Mouse (Mus musculus): Measurements from ENCODE around the gene Dnajc22. TPM values are rescaled to one million over a fixed set of nuclear protein-coding genes. Genes with fewer than 3 reads are reported as not detected.

Gene Dnajc22
- polyA plus RNA-seq, 1 experiment: 0.78 TPM

DNA sequence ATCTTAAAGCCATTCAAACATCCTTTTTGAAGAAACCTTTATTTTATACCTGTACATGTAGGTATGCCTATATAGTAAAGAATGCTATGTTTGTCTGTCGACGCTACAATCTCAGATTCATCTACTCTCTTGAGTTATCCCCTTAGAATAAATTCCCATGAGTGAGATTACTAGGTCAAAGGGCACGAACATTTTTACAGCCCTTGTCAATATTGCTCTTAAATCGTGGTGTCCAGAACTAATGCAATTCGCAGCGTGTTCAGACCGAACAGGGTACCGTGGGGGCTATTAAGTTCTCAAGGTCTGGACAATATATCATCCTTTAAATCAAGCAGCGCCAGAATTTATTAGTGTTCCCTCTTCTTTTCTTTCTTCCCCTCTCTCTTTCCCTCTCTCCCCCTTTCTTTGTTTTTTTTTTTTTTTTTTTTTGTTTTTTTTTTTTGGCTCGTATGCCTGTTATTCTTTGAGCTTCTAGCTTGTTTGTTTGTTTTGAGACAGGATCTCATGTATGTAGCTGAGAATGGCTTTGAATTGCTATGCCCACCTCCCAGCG is 19.9 kb downstream of the Dnajc22 start:
- TF ChIP-seq TCF12 (IDR thresholded peaks at IDR 0.05; ENCODE audit: insufficient read depth, poor library complexity, severe bottlenecking): no peak
- TF ChIP-seq POLR2AphosphoS2 (IDR thresholded peaks at IDR 0.05; ENCODE audit: insufficient read length, low read depth): no peak
- H3ac ChIP-seq (ENCODE audit: control insufficient read depth, insufficient read length): no peak overlapping the region
- H3K4me2 ChIP-seq (ENCODE audit: low read depth): peak overlapping the region; percentile 60
- H3K79me2 ChIP-seq (ENCODE audit: control insufficient read depth, insufficient read depth): no peaks in the 10 kb centered on the region
- no peaks in the 10 kb centered on the region for H3K36me3 ChIP-seq (ENCODE audit: control insufficient read depth, insufficient read depth)
- no peak overlapping the region for H3K4me3 ChIP-seq
- H3K27me3 ChIP-seq (ENCODE audit: control insufficient read depth, insufficient read depth, insufficient read length): no peaks in the 10 kb centered on the region

DNA sequence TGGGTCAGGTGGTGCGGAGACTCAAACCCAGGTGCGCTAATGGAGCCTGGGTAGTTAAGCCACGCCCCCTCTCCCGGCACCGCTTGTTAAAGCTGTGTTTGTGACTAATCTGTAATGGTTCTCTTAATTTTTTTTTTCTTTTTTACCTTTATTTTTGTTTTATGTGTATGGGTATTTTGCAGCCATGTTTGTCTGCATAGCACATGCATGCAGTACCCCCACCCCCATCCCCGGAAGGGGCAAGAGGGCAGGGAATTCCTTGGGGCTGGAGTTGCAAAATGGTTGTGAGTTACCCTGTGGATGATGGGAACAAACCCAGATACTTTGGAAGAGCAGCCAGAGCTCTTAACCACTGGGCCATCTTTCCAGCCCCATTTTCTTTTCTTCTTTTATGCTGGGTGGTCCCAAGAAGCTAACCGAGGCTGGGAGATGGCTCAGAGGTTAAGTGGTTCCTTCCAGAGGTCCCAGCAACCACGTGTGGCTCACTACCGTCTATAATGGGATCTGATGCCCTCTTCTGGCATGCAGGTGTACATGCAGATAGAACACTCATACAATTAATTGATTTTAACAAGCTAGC is 20.5 kb downstream of the Dnajc22 start:
- H3K79me2 ChIP-seq (ENCODE audit: control insufficient read depth, insufficient read depth): no peaks in the 10 kb centered on the region
- H3K4me3 ChIP-seq: no peak overlapping the region
- no peaks in the 10 kb centered on the region for H3K36me3 ChIP-seq (ENCODE audit: control insufficient read depth, insufficient read depth)
- no peak overlapping the region for H3ac ChIP-seq (ENCODE audit: control insufficient read depth, insufficient read length)
- TF ChIP-seq CEBPB (IDR thresholded peaks at IDR 0.05; ENCODE audit: insufficient read depth, poor library complexity, severe bottlenecking): no peak
- peak; percentile 65 for TF ChIP-seq USF1 (IDR thresholded peaks at IDR 0.05; ENCODE audit: low read depth)
- no peak for TF ChIP-seq TCF12 (IDR thresholded peaks at IDR 0.05; ENCODE audit: insufficient read depth, poor library complexity, severe bottlenecking)
- H3K4me2 ChIP-seq (ENCODE audit: low read depth): peak overlapping the region; percentile 60
- no peaks in the 10 kb centered on the region for H3K27me3 ChIP-seq (ENCODE audit: control insufficient read depth, insufficient read depth, insufficient read length)

GRCm38 (mm10) chr15:99114312-99115064 is 21.5 kb downstream of the Dnajc22 start:
- Histone ChIP-seq H3ac (ENCODE audit: control insufficient read depth, insufficient read length) (no peak overlapping the region), H3K36me3 (ENCODE audit: control insufficient read depth, insufficient read depth) (no peaks in the 10 kb centered on the region), H3K79me2 (ENCODE audit: control insufficient read depth, insufficient read depth) (no peaks in the 10 kb centered on the region), H3K27me3 (ENCODE audit: control insufficient read depth, insufficient read depth, insufficient read length) (no peaks in the 10 kb centered on the region), H3K4me2 (ENCODE audit: low read depth) (no peak overlapping the region), H3K4me3 (no peak overlapping the region)
- TF ChIP-seq TCF3 (IDR thresholded peaks at IDR 0.05; ENCODE audit: insufficient read length, low read depth): no peak
- no peak for TF ChIP-seq TCF12 (IDR thresholded peaks at IDR 0.05; ENCODE audit: insufficient read depth, poor library complexity, severe bottlenecking)
- TF ChIP-seq POLR2A (IDR thresholded peaks at IDR 0.05; ENCODE audit: insufficient read length, low read depth): no peak
- TF ChIP-seq SRF (IDR thresholded peaks at IDR 0.05; ENCODE audit: control insufficient read depth, insufficient read length, low read depth): no peak
- no peak for TF ChIP-seq REST (IDR thresholded peaks at IDR 0.05; ENCODE audit: insufficient read depth, insufficient read length)
- TF ChIP-seq USF1 (IDR thresholded peaks at IDR 0.05; ENCODE audit: low read depth): no peak
- no peak for TF ChIP-seq CEBPB (IDR thresholded peaks at IDR 0.05; ENCODE audit: insufficient read depth, poor library complexity, severe bottlenecking)
- no peak for TF ChIP-seq MAX (IDR thresholded peaks at IDR 0.05; ENCODE audit: low read depth)
- TF ChIP-seq MYOD1 (IDR thresholded peaks at IDR 0.05; ENCODE audit: control insufficient read depth in 1 of 3, insufficient read length in 2 of 3, low read depth in 2 of 3): no peak
- no peak for TF ChIP-seq POLR2AphosphoS2 (IDR thresholded peaks at IDR 0.05; ENCODE audit: insufficient read length, low read depth)
- TF ChIP-seq E2F4 (IDR thresholded peaks at IDR 0.05; ENCODE audit: insufficient read depth): no peak
- no peak for TF ChIP-seq MYOG (IDR thresholded peaks at IDR 0.05; ENCODE audit: control insufficient read depth in 1 of 3, insufficient read depth in 1 of 3, insufficient read length in 2 of 3, low read depth in 2 of 3)

GRCm38 (mm10) chr15:99115065-99115423 is 22.1 kb downstream of the Dnajc22 start:
- no peaks in the 10 kb centered on the region for H3K36me3 ChIP-seq (ENCODE audit: control insufficient read depth, insufficient read depth)
- TF ChIP-seq E2F4 (IDR thresholded peaks at IDR 0.05; ENCODE audit: insufficient read depth) (no peak), TCF12 (IDR thresholded peaks at IDR 0.05; ENCODE audit: insufficient read depth, poor library complexity, severe bottlenecking) (no peak), POLR2AphosphoS2 (IDR thresholded peaks at IDR 0.05; ENCODE audit: insufficient read length, low read depth) (no peak), MAX (IDR thresholded peaks at IDR 0.05; ENCODE audit: low read depth) (no peak), MYOG (IDR thresholded peaks at IDR 0.05; ENCODE audit: control insufficient read depth in 1 of 3, insufficient read depth in 1 of 3, insufficient read length in 2 of 3, low read depth in 2 of 3) (no peak), MYOD1 (IDR thresholded peaks at IDR 0.05; ENCODE audit: control insufficient read depth in 1 of 3, insufficient read length in 2 of 3, low read depth in 2 of 3) (no peak), TCF3 (IDR thresholded peaks at IDR 0.05; ENCODE audit: insufficient read length, low read depth) (no peak), SRF (IDR thresholded peaks at IDR 0.05; ENCODE audit: control insufficient read depth, insufficient read length, low read depth) (no peak), REST (IDR thresholded peaks at IDR 0.05; ENCODE audit: insufficient read depth, insufficient read length) (no peak), POLR2A (IDR thresholded peaks at IDR 0.05; ENCODE audit: insufficient read length, low read depth) (no peak), CEBPB (IDR thresholded peaks at IDR 0.05; ENCODE audit: insufficient read depth, poor library complexity, severe bottlenecking) (no peak), USF1 (IDR thresholded peaks at IDR 0.05; ENCODE audit: low read depth) (no peak)

GRCm38 (mm10) chr15:99116539-99116938 is 23.6 kb downstream of the Dnajc22 start:
- Histone ChIP-seq H3K79me2 (ENCODE audit: control insufficient read depth, insufficient read depth) (no peaks in the 10 kb centered on the region), H3K4me2 (ENCODE audit: low read depth) (no peak overlapping the region), H3K36me3 (ENCODE audit: control insufficient read depth, insufficient read depth) (no peaks in the 10 kb centered on the region), H3K4me3 (no peak overlapping the region), H3K27me3 (ENCODE audit: control insufficient read depth, insufficient read depth, insufficient read length) (no peaks in the 10 kb centered on the region), H3ac (ENCODE audit: control insufficient read depth, insufficient read length) (no peak overlapping the region)
- TF ChIP-seq USF1 (IDR thresholded peaks at IDR 0.05; ENCODE audit: low read depth) (no peak), MAX (IDR thresholded peaks at IDR 0.05; ENCODE audit: low read depth) (no peak), TCF12 (IDR thresholded peaks at IDR 0.05; ENCODE audit: insufficient read depth, poor library complexity, severe bottlenecking) (no peak), POLR2A (IDR thresholded peaks at IDR 0.05; ENCODE audit: insufficient read length, low read depth) (no peak), MYOG (IDR thresholded peaks at IDR 0.05; ENCODE audit: control insufficient read depth in 1 of 3, insufficient read depth in 1 of 3, insufficient read length in 2 of 3, low read depth in 2 of 3) (no peak), REST (IDR thresholded peaks at IDR 0.05; ENCODE audit: insufficient read depth, insufficient read length) (no peak), E2F4 (IDR thresholded peaks at IDR 0.05; ENCODE audit: insufficient read depth) (no peak), POLR2AphosphoS2 (IDR thresholded peaks at IDR 0.05; ENCODE audit: insufficient read length, low read depth) (no peak), SRF (IDR thresholded peaks at IDR 0.05; ENCODE audit: control insufficient read depth, insufficient read length, low read depth) (no peak), CEBPB (IDR thresholded peaks at IDR 0.05; ENCODE audit: insufficient read depth, poor library complexity, severe bottlenecking) (no peak), TCF3 (IDR thresholded peaks at IDR 0.05; ENCODE audit: insufficient read length, low read depth) (no peak), MYOD1 (IDR thresholded peaks at IDR 0.05; ENCODE audit: control insufficient read depth in 1 of 3, insufficient read length in 2 of 3, low read depth in 2 of 3) (no peak)

More at GRCm38 (mm10) chr15:99115065-99115423, 22.1 kb downstream of the Dnajc22 start:
- Histone ChIP-seq H3K4me2 (ENCODE audit: low read depth) (no peak overlapping the region), H3K79me2 (ENCODE audit: control insufficient read depth, insufficient read depth) (no peaks in the 10 kb centered on the region), H3ac (ENCODE audit: control insufficient read depth, insufficient read length) (no peak overlapping the region), H3K27me3 (ENCODE audit: control insufficient read depth, insufficient read depth, insufficient read length) (no peaks in the 10 kb centered on the region), H3K4me3 (no peak overlapping the region)
